Mouse (Mus musculus): Measurements from ENCODE around the gene Reep1. TPM values are rescaled to one million over a fixed set of nuclear protein-coding genes. Genes with fewer than 3 reads are reported as not detected.

Gene Reep1
- total and polyA plus RNA-seq, 2 experiments from 2014 or later = 243 to 402 TPM

DNA sequence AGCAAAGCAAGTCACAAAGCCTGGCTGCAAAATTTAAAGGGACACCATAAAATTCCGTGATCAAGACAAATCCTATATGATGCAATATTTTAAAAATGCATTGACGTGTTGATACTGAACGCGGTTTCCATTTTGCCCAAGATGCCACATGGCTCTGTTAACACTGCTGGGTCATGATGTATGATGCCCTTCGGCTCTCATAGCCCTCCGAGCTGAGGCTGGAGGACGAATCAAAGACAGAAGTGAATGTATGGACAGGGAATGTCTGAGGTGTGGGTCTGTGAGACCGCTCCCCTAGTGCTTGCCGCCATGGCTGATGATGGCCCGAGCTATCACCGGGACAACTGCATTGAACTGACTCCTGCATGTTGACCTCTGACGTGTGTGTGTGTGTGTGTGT is 490 bp upstream of the Reep1 start:
- WGBS = 81% methylated on average over 12 of the region's 12 CpGs
- TF ChIP-seq CTCF (IDR thresholded peaks at IDR 0.05; ENCODE audit: low read depth) = no peak
- H3K4me3 ChIP-seq (ENCODE audit: low read depth, low read length) = no peak overlapping the region

GRCm38 (mm10) chr6:71708528-71708927 is 1.2 kb downstream of the Reep1 start:
- peaks cover 9% of the 10 kb centered on the region; the same call in 1 of the 2 replicates for H3K4me1 ChIP-seq (ENCODE audit: insufficient read depth)
- DNase-seq (no peak), ATAC-seq (peak; percentile 40)
- peak overlapping the region; percentile 98 for H3K9ac ChIP-seq
- H3K27ac ChIP-seq (ENCODE audit: low read depth, low read length) = peak overlapping the region; percentile 93
- peak overlapping the region; percentile 78 for H3K4me2 ChIP-seq (ENCODE audit: low read depth)
- no peaks in the 10 kb centered on the region for H3K9me3 ChIP-seq (ENCODE audit: low read length)
- WGBS = 13% methylated on average over 3 of the region's 3 CpGs
- no peaks in the 10 kb centered on the region for H3K36me3 ChIP-seq (ENCODE audit: insufficient read depth)
- no peak for TF ChIP-seq CTCF (IDR thresholded peaks at IDR 0.05; ENCODE audit: low read depth)
- peak overlapping the region; percentile 79 for H3K4me3 ChIP-seq (ENCODE audit: low read depth, low read length)
- H3K27me3 ChIP-seq (ENCODE audit: insufficient read depth, low read length) = no peaks in the 10 kb centered on the region

More for the DNA sequence above, 490 bp upstream of the Reep1 start:
- H3K4me1 ChIP-seq (ENCODE audit: insufficient read depth) = peaks cover 9% of the 10 kb centered on the region; the same call in 1 of the 2 replicates
- no peak for DNase-seq
- H3K36me3 ChIP-seq (ENCODE audit: insufficient read depth) = no peaks in the 10 kb centered on the region
- no peak overlapping the region; the same call in 1 of the 2 replicates for H3K27ac ChIP-seq (ENCODE audit: low read depth, low read length)
- H3K9ac ChIP-seq = no peak overlapping the region; the same call in 1 of the 2 replicates
- H3K4me2 ChIP-seq (ENCODE audit: low read depth) = peak overlapping the region; percentile 78
- no peak for ATAC-seq
- H3K27me3 ChIP-seq (ENCODE audit: insufficient read depth, low read length) = no peaks in the 10 kb centered on the region
- no peaks in the 10 kb centered on the region for H3K9me3 ChIP-seq (ENCODE audit: low read length)

GRCm38 (mm10) chr6:71710323-71710722 is 3.0 kb downstream of the Reep1 start:
- ATAC-seq (no peak), DNase-seq (no peak)
- 87% methylated on average over 3 of the region's 3 CpGs for WGBS
- Histone ChIP-seq H3K9ac (no peak overlapping the region), H3K9me3 (ENCODE audit: low read length) (no peaks in the 10 kb centered on the region), H3K27ac (ENCODE audit: low read depth, low read length) (no peak overlapping the region), H3K27me3 (ENCODE audit: insufficient read depth, low read length) (no peaks in the 10 kb centered on the region), H3K4me3 (ENCODE audit: low read depth, low read length) (no peak overlapping the region), H3K36me3 (ENCODE audit: insufficient read depth) (no peaks in the 10 kb centered on the region), H3K4me2 (ENCODE audit: low read depth) (no peak overlapping the region), H3K4me1 (ENCODE audit: insufficient read depth) (peaks cover 9% of the 10 kb centered on the region; the same call in 1 of the 2 replicates)
- no peak for TF ChIP-seq CTCF (IDR thresholded peaks at IDR 0.05; ENCODE audit: low read depth)

DNA sequence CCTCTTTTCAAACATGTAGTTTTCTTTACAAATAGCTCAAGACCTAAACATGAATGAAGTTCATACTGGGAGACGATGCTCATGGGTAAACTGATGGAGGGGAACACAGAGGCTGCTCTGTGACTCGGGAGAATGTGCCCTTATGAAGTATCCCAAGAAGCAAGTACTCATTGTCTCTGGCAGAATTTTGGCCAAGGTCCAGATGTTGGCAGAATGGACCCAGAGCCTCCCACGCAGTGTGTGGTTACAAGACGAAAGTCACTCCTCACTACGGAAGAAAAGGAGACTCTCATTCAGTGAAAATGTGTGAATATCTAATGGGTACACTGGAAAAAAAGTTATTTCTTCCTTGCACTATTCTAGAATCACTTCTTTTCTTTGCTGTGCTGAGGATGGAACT is 3.8 kb downstream of the Reep1 start:
- no peak for DNase-seq
- H3K4me1 ChIP-seq (ENCODE audit: insufficient read depth) = peaks cover 12% of the 10 kb centered on the region; the same call in 1 of the 2 replicates
- no peak overlapping the region for H3K4me3 ChIP-seq (ENCODE audit: low read depth, low read length)
- H3K9me3 ChIP-seq (ENCODE audit: low read length) = no peaks in the 10 kb centered on the region
- no peak overlapping the region for H3K9ac ChIP-seq
- TF ChIP-seq CTCF (IDR thresholded peaks at IDR 0.05; ENCODE audit: low read depth) = no peak
- no peak overlapping the region for H3K27ac ChIP-seq (ENCODE audit: low read depth, low read length)
- WGBS = 40% methylated on average over 5 of the region's 5 CpGs
- no peaks in the 10 kb centered on the region for H3K36me3 ChIP-seq (ENCODE audit: insufficient read depth)
- H3K4me2 ChIP-seq (ENCODE audit: low read depth) = no peak overlapping the region
- ATAC-seq = no peak
- no peaks in the 10 kb centered on the region for H3K27me3 ChIP-seq (ENCODE audit: insufficient read depth, low read length)

GRCm38 (mm10) chr6:71713532-71713931 is 6.2 kb downstream of the Reep1 start:
- H3K27me3 ChIP-seq (ENCODE audit: insufficient read depth, low read length) = no peaks in the 10 kb centered on the region
- H3K36me3 ChIP-seq (ENCODE audit: insufficient read depth) = no peaks in the 10 kb centered on the region
- DNase-seq (no peak), ATAC-seq (no peak)
- peak; percentile 13; the same call in 1 of the 2 replicates for TF ChIP-seq CTCF (IDR thresholded peaks at IDR 0.05; ENCODE audit: low read depth)
- no peak overlapping the region for H3K4me3 ChIP-seq (ENCODE audit: low read depth, low read length)
- H3K4me2 ChIP-seq (ENCODE audit: low read depth) = no peak overlapping the region
- H3K9ac ChIP-seq = no peak overlapping the region
- H3K4me1 ChIP-seq (ENCODE audit: insufficient read depth) = peaks cover 12% of the 10 kb centered on the region; the same call in 1 of the 2 replicates
- H3K27ac ChIP-seq (ENCODE audit: low read depth, low read length) = no peak overlapping the region
- 86% methylated on average over 2 of the region's 2 CpGs for whole genome bisulfite sequencing
- no peaks in the 10 kb centered on the region for H3K9me3 ChIP-seq (ENCODE audit: low read length)

GRCm38 (mm10) chr6:71715006-71715405 is 7.6 kb downstream of the Reep1 start:
- ATAC-seq (no peak), DNase-seq (no peak)
- TF ChIP-seq CTCF (IDR thresholded peaks at IDR 0.05; ENCODE audit: low read depth) = no peak
- Histone ChIP-seq H3K27ac (ENCODE audit: low read depth, low read length) (no peak overlapping the region), H3K36me3 (ENCODE audit: insufficient read depth) (no peaks in the 10 kb centered on the region), H3K27me3 (ENCODE audit: insufficient read depth, low read length) (no peaks in the 10 kb centered on the region), H3K4me2 (ENCODE audit: low read depth) (no peak overlapping the region), H3K4me1 (ENCODE audit: insufficient read depth) (peaks cover 4% of the 10 kb centered on the region; the same call in 1 of the 2 replicates), H3K9ac (no peak overlapping the region), H3K4me3 (ENCODE audit: low read depth, low read length) (no peak overlapping the region), H3K9me3 (ENCODE audit: low read length) (no peaks in the 10 kb centered on the region)
- 65% methylated on average over 5 of the region's 5 CpGs for WGBS

DNA sequence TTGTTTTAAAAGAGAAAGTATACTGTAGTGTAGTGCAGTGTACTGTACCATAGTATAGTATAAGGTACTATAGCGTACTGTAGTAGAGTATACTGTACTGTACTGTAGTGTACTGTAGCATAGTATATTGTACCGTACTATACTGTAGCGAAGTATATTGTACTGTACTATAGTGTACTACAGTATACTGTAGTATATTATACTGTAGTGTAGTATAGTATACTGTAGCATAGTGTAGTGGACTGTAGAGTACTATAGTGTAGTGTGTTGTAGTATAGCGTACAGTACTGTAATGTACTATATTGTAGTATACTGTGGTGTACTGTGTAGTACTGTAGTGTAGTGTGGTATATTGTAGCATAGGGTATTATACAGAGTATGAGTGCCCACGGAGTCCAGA is 9.1 kb downstream of the Reep1 start:
- H3K4me1 ChIP-seq (ENCODE audit: insufficient read depth) = peaks cover 4% of the 10 kb centered on the region; the same call in 1 of the 2 replicates
- no peak for TF ChIP-seq CTCF (IDR thresholded peaks at IDR 0.05; ENCODE audit: low read depth)
- no peak overlapping the region for H3K4me2 ChIP-seq (ENCODE audit: low read depth)
- ATAC-seq (peak; percentile 73), DNase-seq (no peak)
- no peaks in the 10 kb centered on the region for H3K9me3 ChIP-seq (ENCODE audit: low read length)
- H3K36me3 ChIP-seq (ENCODE audit: insufficient read depth) = no peaks in the 10 kb centered on the region
- WGBS = 97% methylated on average over 5 of the region's 5 CpGs
- H3K27me3 ChIP-seq (ENCODE audit: insufficient read depth, low read length) = no peaks in the 10 kb centered on the region
- H3K9ac ChIP-seq = no peak overlapping the region
- H3K27ac ChIP-seq (ENCODE audit: low read depth, low read length) = no peak overlapping the region
- H3K4me3 ChIP-seq (ENCODE audit: low read depth, low read length) = no peak overlapping the region

Measured in forebrain, postnatal 0 days (tissue).